Mouse (Mus musculus) liver, adult 2 months (tissue): ENCODE results near the gene 4930415L06Rik.

Experiments
- CTCF ChIP-seq: fragments of 200-500 bp; IDR thresholded peaks from 2 replicates; pipeline ENCODE4 v1.5.1; 2011; ENCODE audit warnings: low read depth, low read length, control low read depth
- POLR2A ChIP-seq: fragments of 200-500 bp; IDR thresholded peaks from 2 replicates; pipeline ENCODE4 v1.6.1; 2011; ENCODE audit warnings: low read length, control low read depth; ENCODE audit not compliant: insufficient read depth; ENCODE audit errors: extremely low read depth

DNA sequence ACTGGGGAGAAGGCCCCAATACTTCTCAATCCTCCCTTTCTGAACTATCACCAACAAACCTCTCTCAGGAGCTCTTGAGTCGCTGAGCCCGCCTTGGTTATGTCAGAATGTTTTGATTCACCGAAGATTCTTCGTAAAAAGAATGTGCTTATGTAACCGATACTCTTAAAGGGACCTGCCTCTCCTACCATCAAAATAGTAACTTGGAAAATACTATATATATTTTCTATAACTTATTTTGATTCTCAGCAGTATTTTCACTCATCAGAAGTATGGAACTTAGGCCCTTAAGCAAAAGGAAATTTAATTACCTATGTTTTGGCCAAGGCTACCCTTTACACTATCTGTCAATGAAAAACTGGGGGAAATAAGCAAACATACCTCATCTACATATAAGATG, at the start of gene 4930415L06Rik:
- TF ChIP-seq CTCF (no peak), POLR2A (no peak)
